Mouse (Mus musculus) stomach, postnatal 0 days (tissue): Measurements from ENCODE around the gene Adcy1.

ENCODE experiments used
- CTCF ChIP-seq: IDR thresholded peaks from 2 replicates; pipeline ENCODE4 v1.5.1; 2016; ENCODE audit warnings: antibody characterized with exemption, low read depth, mild to moderate bottlenecking, moderate library complexity
- EP300 ChIP-seq: optimal IDR thresholded peaks from 2 replicates; pipeline ENCODE3; 2016; ENCODE audit warnings: antibody characterized with exemption

DNA sequence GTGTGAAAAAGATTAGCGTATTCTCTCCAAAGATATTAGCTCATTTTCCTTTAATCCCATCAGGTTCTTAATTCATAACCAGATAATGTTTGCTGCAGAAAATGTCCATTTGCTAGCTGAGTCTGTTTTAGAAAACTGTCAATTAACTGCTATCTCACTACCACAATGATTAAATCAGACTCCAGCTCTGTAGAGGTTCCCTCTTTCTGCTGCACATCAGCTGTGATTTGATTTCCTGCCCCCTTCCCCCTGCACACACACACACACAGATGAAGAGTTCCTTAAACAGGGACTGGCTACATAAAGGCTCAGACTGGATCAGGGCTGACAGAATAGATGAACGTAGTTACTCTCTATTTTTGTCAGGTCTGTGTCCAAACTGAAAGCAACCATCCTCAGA is 53.4 kb downstream of the Adcy1 start:
- TF ChIP-seq CTCF (no peak), EP300 (no peak)
